Mouse (Mus musculus): ENCODE measurements around the gene Ankrd44.

Ankrd44 gene

DNA sequence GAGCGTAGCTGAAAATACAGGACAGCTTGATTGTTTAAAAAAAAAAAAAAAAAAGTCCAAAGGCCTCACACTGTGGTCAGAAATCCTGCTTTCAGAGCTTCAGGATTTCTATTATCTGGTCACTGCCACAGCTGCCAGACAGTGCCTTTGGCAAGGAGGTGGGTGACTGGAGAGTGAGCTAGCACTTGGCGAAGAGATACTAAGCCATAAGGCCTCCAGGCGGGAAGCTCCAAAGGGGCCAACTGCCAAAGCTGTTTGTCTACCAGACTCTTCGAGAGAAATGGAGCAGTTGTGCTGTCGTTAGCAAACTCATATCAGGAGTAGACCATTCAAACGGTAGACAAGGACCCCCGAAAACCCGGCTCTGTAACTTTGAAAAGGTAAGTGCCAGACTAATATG, 3.5 kb downstream of the Ankrd44 start:
- peak in 1 of 2 experiments; percentile 79 for DNase-seq (ENCODE audit: low spot score in 2 of 2)

DNA sequence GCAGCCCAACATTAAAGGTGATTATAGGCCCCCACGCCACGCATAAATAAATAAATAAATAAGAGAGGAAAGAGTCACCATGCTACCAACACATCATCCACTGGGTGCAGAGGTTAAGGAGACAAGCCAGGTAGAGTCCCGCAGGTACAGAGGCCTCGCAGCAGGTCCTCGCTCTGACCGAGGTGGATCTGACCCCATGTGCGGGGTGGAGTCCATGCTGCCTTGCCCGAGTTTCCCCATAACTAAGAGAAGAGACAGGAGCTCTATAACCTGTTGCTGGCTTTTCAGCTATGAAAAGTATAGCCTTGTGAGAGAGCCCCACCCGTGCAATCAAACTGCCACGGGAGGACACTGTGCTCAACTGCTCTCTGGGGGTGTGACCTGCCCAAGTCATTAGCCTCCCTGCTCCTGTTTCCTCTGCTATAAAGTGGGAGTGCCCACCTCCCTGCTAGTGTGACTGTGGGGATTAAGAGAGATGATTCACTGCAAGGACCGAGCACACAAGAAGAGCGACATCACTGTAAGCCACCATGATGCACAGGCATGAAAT, 4.1 kb downstream of the Ankrd44 start:
- DNase-seq (ENCODE audit: low spot score in 2 of 2): no peak

DNA sequence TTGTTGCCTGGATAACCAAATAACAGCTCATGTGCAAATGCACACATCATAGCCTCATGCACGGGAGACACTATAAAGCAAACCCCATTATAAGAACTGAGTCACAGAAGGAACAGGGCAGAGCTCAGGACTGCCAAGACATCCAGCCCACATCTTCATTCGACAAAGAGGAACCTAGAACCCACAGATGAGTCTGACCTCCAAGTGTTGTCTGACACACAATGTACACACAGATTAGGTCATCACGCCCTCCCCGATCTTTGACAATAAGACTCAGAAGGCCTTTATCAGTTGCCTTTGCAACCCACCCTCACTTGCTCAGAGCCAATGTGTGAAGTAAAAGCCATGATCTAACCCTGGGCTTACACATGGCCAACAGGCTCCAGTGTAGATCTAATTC, 6.1 kb downstream of the Ankrd44 start:
- no peak for DNase-seq (ENCODE audit: low spot score in 2 of 2)

DNA sequence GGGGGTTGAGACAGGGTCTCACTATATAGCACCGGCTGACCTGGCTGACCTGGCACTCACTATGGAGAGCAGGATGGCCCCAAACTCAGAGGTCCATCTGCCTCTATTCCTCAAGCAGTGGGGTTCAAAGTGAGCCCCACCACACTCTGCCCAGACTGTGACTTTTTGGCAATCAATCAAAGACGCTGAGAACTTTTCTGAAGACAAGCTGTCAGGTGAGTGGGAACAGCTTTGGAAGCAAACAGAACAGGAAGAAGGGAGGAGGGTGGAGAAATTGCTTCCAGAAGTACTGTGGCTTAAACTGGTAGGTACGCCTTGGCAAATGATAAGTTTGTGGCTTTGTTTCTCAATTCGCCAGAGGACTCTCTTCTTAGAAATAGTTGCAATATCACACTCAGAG, 9.7 kb downstream of the Ankrd44 start:
- no peak for DNase-seq (ENCODE audit: low spot score in 2 of 2)

DNA sequence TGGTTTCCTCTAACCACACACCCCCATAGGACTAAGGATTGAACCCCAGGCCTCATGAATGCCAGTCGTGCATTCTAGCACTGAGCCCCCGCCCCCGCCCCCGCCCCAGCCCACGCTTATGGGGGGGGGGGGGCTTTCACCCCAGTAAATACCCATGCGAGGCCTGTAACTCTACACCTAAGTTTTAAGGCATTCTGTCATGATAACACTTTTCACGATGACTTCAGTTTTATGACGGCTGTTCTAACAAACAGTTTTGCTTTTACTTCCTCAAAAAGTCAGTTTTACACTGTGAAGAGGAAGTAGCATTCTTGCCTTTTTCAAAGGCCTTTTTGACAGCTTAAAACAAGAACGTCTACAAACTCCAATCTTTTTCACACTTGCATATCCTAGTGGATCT, 11.8 kb downstream of the Ankrd44 start:
- no peak for DNase-seq (ENCODE audit: low spot score in 2 of 2)

DNA sequence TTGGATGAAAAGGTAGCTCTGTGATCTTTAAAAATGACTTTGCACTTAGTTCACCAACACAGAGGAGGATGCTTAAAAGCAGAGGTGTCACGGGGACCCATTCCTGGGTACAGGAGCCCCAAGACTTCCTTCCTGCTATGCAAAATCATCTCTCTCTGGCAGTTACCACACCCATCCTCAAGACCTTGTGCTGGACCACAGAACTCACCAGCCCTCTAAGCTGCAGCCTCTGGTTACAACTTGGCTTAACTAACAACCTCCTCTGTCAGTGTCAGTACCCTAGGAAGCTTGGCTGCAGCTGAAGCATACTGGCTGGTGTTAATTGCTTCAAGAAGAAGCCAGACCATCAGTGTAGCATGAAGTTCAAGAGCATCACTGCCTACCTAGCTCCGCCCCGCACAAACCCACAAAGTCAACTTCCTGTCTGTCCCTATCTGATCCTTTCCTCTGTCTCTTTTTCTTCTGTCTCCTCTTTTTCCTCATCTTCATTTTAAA, 12.8 kb downstream of the Ankrd44 start:
- DNase-seq (ENCODE audit: low spot score in 2 of 2): no peak

DNA sequence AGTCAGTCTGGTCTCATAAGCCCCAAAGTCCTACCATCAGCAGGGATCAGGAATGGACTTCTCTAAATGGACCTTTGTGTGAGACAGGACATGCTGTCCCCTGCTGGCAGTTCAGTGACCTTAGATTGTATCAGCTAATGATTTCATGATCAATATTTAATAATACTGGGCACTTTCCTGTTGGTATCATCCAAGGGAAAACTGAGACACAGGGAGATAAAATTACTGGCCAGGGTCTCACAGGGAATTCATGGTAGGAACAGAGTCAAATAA, 13.2 kb downstream of the Ankrd44 start:
- DNase-seq (ENCODE audit: low spot score in 2 of 2): no peak

DNA sequence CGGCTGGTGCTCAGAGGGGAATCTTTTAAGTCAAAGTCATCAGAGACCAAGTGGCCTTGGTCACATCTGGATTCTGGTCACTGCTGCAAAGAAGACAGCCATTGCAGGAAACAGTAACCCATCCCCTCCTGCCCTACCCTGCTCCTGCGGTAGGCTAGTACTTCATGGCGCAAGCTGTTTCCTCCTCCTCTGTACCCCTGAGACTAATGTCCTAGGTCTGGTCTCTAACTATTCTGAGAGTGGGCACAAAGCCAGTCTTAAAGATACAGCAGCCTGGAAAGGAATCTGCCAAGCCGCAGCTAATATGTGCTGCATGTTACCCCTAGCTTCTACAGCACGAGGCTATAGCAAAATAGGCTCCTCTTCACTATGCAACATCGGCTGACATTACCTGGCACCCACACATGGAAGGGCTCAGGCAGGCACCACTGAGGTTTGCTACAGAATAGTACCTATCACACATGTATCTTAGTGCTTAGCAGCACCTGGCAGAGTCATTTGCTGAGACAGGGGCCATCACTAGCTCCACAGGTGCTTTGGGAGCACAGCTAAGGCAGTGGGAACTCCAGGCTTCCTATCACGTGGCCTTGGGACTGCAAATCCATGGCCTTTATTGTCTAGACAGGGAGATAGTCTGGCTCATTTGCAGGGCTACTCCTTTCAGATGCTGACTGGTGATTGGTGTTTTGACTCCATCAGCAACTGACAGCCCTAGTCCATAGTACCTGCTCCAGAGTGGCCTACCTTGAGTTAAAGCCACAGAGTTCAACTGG, 13.7 kb downstream of the Ankrd44 start:
- no peak for DNase-seq (ENCODE audit: low spot score in 2 of 2)

DNA sequence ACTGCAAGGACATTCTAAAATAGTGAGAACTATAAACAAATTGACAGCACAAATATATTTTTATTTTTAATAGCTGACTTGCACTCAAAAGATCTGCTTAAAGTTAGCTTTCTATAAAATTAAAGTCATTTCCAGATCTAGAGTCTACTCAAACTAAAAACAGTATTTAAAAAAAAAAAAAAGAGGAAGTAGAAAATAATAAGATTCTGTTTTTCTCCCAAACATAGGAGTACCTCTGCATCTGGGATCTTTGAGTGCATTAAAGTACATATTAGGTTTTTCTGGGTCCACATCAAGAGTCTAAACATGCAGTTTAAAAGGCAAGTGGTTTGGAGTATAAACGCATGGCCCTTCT, 15.0 kb downstream of the Ankrd44 start:
- DNase-seq (ENCODE audit: low spot score in 2 of 2): no peak

DNA sequence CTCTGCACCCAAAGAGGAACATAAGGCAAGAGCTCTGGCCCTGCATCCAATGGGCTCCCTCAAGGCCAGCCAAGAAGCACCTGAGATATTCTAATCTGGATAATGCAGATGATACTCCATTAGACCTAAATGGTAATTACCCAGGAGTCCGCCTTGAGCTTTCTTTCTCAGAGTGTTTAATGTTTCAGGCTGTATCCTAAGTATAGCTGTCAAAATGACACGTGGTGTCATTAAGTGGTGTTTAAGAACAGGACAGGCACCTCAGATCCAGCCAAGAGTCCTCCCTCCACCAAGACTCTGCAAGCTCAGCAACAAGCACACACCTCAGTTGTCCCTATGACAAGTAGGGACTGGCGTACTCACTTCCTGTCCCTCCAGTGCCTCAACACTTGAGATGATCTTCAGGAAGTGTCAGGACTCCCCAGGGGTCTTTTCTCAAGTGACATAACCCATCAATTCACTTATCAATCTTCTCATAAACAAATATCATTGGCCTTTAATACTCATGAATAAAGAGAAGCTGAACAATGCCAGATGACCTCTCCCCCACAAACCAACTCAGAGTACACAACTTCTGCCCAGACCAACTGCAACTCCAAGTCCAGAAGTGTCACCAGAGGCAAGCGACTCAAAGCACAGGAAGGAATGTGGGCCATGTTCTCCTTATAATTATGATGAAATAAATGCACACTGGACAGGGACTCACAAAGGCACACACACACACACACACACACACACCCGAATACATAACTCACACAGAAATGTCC, 15.5 kb downstream of the Ankrd44 start:
- no peak for DNase-seq (ENCODE audit: low spot score in 2 of 2)

DNA sequence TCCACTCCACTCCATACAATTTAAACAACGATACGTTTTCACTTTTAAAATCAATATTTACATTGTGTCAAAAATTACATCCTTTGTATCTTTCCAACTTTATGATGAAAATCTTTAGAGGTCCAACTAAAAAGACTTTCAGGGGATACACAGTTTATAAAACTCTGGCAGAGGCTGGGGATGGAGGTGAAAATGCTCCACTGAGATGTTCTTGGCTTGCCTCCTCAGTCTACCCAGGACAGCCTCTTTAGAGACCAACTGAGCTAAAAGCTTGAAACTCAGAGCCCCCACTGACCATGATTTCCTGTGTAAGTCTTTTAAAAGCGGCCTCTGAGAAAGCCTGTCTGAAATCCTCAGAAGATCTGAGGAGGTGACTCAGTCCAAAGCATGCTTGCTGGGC, 17.4 kb downstream of the Ankrd44 start:
- DNase-seq (ENCODE audit: low spot score in 2 of 2): no peak

DNA sequence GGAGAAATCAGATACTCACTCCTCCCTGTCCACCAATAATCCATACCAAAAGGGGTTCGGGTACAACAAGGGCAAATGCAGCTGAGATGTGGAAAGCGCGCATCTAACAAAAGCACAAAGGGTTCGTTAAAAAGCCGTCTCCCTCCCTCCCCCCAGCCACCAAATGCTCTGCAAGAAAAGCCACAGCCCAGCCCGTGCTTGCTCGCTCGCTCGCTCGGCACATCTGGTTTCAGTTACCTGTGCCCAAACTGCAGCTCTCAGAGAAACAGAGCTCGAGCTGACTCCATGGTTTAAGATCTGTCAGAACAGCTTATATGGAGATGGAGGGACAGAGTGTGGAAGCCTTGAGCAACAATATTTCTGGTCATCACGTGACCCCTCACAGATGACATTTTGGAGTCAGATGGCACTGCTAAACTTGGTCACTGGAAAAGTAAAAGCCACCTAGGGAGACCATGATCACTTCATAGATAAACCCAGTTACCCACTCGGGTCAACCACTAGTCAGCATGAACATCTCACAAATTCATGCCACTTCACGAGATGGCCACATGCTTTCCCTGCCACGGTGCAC, 19.0 kb downstream of the Ankrd44 start:
- DNase-seq (ENCODE audit: low spot score in 2 of 2): no peak

DNA sequence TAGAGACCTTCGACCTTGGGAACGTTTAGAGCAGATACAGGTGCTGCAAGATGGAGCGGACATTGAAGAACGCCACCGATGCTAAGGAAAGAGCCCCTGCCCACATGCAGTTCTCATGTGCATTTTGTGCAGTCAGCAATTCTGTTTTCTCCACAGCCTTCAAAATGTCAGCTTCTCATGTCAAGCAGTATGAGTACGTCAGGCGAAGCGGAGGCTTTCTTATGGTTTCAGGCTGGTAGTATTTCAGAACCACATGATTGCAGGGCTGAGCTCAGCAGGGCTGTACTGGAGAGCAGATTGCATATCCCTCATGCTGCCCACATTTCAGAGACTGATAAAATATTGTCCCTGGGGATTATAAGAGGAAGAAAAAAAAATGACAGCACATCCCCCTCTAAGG, 19.9 kb downstream of the Ankrd44 start:
- no peak for DNase-seq (ENCODE audit: low spot score in 2 of 2)

DNA sequence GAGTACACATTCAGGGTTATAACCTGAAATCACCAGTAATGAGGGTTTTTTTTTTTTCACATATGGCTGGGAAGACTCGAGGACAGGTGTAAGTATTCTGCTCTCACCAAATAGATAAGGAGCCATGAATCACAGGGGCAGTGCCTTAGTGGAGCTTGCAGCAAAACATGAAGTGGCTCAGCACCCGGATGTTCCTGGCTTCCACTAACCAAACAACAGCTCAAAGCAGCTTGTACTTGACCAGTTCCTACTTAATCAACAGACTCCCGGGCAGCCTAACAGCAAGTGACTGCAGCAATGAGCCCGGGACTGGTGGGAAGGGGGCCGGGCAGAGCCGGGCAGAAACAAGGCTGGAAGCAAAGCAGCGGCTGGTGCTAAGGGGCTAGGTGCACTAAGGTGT, 20.6 kb downstream of the Ankrd44 start:
- no peak for DNase-seq (ENCODE audit: low spot score in 2 of 2)

DNA sequence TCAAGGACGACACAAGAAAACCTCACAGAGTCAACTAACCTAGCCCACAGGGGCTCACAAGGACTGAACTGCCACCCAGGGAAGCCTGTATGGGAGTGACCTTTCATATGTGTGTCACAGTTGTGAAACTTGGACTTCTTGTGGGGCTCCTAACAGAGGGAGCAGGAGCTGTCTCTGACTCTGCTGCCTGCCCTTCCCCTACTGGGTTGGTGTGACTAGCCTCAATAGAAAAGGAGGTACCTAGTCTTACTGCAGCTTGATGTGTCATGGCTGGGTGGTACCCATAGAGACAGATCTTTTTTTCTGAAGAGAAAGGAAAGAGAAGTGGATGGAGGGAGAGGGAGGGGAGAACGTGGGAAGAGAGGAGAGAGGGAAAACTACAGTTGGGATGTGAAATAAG, 22.0 kb downstream of the Ankrd44 start:
- no peak for DNase-seq (ENCODE audit: low spot score in 2 of 2)

DNA sequence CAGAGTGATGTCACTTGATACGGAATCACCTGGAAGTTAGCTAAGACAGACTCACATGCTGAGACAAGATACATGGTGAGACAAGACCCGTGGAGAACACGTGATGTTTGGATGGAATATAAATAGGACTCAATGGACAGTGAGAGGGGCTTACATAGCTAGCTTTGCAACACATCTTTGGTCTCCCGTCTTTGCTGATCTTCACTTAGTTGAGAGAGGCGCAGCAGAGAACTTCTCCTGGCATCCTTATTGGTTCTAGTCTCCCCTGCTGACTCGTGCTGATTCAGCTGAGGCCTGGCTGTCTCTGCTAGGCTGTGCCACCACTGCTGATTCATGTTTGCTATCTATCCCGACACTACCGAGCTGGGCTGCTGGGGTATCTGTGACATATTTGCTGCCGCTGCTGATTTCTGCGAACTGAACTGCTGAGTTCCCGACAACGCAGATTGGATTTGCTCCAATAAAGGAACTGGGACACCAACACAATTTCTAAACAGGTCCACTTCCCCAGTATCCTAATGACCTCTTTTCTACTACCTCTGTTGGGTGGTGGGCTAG, 23.4 kb downstream of the Ankrd44 start:
- no peak for DNase-seq (ENCODE audit: low spot score in 2 of 2)

DNA sequence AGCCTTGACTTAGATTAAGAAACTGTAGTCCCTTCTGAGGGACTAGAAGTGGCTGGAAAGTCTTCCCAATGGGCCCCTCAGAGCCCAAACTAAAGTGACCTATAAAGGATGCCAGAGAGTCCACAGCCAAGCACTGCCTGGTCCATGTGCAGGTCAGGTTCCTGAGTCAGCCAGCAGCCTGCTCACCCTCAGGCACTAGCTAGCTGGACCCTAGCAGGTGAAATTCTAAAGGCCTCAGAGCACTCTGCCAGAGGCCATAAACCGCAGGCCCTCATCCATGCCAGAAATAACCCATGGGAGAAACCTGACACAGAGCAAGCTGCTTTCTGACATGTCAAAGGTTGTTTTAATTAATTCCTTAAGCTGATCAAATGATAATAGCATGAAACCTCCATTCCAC, 25.1 kb downstream of the Ankrd44 start:
- no peak for DNase-seq (ENCODE audit: low spot score in 2 of 2)

DNA sequence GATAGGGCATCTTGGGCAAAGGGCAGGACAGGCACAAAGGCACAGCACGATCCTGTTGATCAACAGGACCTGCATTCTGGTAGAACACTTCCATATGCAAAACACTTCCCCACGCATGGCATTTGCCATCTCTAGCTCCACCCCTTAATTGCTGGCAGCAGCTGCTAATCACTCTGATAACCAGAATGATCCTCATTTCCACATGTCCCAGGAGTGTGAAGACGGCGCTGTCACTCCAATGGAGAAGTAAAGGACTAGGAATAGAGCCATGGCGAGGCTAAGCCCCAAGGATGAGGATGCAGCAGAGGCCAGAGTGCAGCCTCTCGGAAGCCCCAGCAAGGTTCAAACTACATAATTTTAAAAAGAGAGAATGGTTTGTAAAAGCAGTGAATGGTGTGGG, 26.9 kb downstream of the Ankrd44 start:
- no peak for DNase-seq (ENCODE audit: low spot score in 2 of 2)

DNA sequence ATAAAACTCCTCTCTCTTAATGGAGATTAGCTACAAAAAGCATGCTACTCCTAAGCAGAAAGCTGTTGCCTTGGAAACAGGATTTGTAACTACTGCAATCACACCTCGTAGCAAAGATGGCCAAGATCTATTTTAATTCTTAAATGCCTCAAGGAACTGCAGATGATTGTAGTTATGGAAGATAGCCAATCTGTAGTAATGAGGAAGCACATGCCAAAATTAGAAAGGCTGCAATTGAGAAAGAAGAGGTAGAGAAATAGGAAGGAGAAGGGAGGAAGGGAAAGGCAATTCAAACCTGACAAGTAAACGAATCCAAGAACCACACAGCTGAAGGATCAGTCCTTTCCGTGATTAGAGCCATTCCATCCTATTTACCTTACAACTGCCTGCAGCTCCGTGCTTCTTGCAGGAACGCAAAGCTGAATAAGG, 27.5 kb downstream of the Ankrd44 start:
- no peak for DNase-seq (ENCODE audit: low spot score in 2 of 2)

DNA sequence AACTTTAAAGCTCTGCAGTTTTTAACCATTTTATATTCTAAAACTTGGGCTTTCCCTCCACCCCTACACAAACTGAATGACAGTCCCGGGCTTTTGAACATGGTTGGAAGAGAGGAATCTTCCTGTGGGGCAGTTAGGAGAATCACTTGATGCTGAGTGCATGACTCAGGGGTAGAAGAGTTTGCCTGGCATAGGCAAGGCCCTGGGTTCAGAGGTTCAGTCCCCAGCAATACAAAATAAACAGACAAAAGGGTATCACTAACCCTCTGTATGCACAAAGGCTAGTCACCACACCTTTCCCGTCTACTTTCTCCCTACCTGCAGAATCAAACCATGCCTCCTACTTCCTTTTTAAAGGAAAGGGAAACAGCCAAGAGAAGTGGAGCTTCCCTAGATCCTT, 28.5 kb downstream of the Ankrd44 start:
- DNase-seq (ENCODE audit: low spot score in 2 of 2): no peak

DNA sequence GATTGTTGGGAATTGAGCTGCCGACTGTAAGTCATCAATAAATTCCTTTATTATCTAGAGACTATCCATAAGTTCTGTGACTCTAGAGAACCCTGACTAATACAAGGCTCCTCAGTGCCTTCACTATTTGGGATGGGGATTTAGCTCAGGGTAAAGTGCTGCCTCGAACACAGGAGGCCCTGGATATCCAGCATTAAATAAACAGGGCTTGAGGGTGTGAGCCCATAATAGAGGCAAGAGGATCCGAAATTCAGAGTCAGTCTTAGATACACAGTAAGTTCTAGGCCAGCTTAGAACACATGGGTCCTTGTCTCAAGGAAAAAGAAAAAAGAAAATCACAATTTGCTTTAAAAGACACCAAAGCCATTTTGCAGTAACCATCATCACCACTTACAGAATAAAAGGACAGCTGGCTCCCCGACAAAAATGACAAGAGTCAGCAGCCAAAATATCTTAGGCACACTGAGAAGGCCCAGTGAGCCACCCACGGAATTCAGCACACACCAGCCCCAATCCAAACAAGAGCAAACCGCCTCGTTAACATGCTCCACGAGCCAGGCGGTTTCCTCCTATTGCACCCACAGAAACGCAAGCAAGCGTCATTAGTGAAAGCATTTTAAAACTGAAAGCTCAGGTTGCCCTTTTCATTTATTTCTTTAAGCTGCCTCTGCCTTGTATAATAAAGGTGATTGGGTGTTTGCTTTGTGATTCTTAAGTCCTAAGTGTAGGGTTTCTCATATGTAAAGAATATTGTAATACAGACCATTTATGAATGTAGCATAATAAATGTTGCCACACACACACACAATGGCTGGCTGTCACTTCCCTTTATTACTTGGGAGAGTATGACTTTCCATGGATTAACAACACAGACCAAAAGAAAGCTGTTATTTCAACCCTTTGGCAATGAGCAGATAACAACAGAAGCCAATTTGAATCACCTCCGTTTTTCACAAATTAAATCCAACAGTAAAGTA, 29.8 kb downstream of the Ankrd44 start:
- no peak for DNase-seq (ENCODE audit: low spot score in 2 of 2)

Data from cerebellum, postnatal 4 days (tissue).